Mouse (Mus musculus) adrenal gland (tissue): ENCODE measurements around the gene Gm28635.

Source experiments
- intact Hi-C: fragments of 180-260 bp; cut with DNase I; formaldehyde crosslinking; loops from one replicate; pipeline ENCODE4 v1.15.1; 2025
- long read RNA-seq, 2 experiments: library from polyadenylated mRNA; unstranded; transcript quantifications; one replicate each; pipeline ENCODE4 v2.0.0; 2020; ENCODE audit warnings: borderline replicate concordance in 1 of 2; ENCODE audit not compliant: insufficient replicate concordance in 1 of 2

Gm28635 gene
- long read RNA-seq, experiment 1, result 0 reads
- long read RNA-seq, experiment 2, partial matches to known transcripts, result 1 of 5 reads
- long read RNA-seq, experiment 2, other reads (novel, unspliced or antisense), result 4 of 5 reads

GRCm38 (mm10) chr2:84677968-84678880, at the start of gene Gm28635, which contains the start of gene Med19:
Gene Gm28635 (minus strand): TSS chr2:84678041.
Gene Med19 (plus strand): TSS chr2:84678402.
- intact Hi-C loops, result loop anchor here (5.0 kb wide), 1 partner anchor 34 kb away; no protein-coding TSS in a partner anchor

DNA sequence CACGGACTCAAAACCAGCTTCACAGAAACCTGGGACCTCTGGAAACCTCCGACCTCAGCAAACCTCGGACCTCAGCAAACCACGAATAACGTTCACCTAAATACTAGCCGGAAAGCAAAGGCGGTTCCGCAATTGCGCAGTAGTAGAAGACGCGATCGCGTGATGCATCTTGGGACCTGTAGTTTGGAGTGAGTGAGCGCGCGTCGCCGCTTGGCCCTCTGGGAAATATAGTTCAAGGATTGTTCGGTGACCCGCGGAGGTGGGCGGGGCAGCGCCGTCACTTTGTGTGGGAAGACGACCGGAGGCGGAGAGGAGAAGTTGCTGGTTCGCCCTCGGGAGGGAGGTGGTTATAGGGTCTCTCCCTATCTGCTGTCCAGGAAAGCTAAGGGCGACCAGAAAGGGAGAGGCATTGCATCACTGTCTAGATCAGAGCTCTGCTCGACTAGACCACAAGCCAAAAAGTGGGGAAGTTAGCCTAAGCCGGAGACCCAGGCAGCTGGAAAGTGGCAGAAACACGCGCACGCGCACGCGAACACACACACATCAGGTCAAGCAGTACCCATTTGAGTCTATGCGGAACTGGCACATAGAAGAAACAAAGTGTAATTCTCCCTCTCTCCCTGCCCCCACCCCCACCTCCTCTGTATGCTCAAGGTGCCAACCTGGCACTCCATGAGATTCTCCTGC, 49.5 kb upstream of the Gm28635 start, which contains the start of gene Clp1:
TSS of gene Clp1 (minus strand) at position 179 of the 687 bp plus-strand sequence.
- intact Hi-C loops, result no loop called here

- intact Hi-C loops, result no loop called here
Observed at GRCm38 (mm10) chr2:84726716-84727115, 48.9 kb upstream of the Gm28635 start.

DNA sequence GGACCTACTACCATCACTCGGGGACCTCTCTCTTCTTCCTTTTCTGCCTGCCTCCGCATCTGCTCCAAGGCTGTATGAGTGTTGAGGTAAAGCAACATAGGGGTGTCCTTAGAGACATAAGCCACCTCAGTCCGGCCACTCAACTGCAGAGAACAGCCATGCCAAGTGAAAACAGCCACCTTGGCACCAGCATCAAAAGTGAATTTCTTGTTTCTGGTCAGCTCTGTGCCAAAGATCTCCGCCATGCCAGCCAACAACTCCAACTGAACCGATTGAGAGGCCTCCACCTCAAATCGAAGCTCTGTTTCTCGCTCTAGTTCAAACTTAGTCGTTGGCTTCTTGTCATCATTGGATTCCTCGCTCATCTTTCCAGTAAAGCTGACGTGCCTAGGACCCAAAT, 47.9 kb upstream of the Gm28635 start:
- intact Hi-C loops, result no loop called here

DNA sequence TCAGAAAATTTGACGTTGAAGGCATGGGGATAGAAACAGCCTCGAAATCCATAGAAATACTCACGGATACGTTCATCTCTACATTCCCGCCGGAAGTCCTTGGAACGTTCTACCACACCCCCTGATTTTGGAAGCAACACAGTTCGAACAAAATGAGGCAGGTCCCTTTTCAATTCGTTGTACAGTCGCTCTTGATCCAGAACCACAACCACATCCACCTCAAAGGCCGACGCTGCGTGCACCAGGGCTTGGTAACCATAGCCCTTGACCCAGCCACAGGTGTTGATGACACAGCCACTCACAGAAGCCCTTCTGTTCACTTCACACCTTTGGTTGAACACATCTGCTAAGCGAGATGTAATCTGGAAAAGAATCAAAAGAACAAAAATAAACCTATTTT, 46.0 kb upstream of the Gm28635 start:
- intact Hi-C loops, result no loop called here

- intact Hi-C loops, result no loop called here
Observed at GRCm38 (mm10) chr2:84721182-84721581, 43.3 kb upstream of the Gm28635 start.

- intact Hi-C loops, result no loop called here
Observed at GRCm38 (mm10) chr2:84720718-84721117, 42.9 kb upstream of the Gm28635 start.

- intact Hi-C loops, result no loop called here
Observed at GRCm38 (mm10) chr2:84717357-84717756, 39.5 kb upstream of the Gm28635 start.

DNA sequence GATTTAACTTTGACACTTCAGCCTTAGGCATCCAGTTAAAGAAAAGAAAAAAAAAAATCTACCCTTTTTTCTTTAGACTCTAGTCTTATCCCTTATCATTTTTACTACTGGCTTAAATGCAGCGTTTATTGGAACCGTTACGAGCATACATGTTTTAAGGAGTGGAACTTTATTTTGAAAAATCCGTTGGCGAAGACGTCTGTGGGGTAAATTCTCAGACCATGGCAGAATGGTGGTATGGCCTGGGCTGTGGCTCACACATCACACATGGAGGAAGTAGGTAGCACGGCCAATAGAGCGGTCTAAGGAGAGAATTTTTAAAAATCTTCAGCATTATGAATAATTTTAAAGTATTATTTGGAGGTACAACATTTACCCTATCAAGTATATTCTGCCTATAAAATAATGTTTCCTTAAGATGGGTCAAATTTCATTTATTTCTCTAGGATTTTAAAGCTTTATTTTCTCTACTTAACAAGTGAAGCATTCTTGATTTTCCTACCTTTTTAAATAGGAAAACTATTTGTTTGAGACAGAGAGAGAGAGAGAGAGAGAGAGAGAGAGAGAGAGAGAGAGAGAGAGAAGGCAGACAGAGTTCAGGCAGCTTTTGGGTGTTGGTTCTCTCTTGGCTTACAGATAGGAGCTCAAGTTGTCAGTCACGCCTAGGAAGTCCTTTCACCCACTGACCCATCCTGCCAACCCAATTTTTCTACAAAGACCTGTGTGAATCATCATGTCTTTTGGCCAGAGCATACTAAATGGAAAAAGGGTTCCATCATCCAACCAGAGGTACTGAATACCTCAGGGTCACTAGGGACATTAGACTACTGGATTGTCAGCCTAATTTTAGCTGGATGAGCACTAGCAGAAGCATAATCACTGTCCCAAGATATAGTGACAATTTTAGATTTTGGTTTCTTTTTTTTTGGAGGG, 38.8 kb upstream of the Gm28635 start:
- intact Hi-C loops, result no loop called here

- intact Hi-C loops, result no loop called here
Observed at GRCm38 (mm10) chr2:84715562-84716361, 37.9 kb upstream of the Gm28635 start.

DNA sequence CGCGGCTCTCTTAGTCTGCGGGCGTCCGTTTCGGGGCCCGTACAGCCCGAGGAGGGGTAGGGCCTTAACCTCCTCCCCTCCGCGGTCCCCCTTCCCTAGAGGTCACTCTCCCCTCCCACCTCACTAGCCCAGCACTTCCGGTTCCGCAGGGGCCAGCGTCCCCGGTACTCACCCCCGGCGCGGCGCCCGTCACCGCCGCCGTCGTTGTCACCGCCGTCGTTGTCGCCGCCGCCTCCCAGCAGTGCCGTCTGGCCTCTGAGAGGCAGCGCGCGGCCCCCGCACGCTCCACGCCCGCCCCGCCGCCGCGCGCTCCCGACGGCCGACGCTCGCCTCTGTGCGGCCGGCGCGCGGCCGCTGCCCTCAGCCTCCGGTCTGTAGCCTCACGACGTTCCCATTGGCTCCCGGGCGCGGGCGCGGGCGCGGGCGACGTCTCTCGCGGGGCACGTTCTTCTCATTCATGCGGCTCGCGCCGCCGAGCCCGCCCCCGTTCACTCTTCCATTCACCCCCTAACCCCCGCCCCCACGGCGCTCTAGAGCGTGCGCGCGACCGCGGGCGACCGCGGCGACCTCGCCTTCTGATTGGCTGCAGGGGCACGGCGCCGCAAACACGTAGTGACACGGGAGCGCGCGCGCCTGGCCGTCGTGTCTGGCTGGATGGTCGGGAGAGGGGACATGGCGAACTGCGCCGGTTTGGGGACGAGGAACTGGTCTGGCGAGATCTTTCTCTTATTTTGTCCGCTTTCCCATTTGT, 37.1 kb upstream of the Gm28635 start, which contains the start of gene Zdhhc5:
TSS of gene Zdhhc5 (minus strand) at position 370 of the 751 bp plus-strand sequence.
- intact Hi-C loops, result loop anchor here (5.0 kb wide), 1 partner anchor 38 kb away; the partner anchor contains the start of genes Gm28635, Med19 and Tmx2

DNA sequence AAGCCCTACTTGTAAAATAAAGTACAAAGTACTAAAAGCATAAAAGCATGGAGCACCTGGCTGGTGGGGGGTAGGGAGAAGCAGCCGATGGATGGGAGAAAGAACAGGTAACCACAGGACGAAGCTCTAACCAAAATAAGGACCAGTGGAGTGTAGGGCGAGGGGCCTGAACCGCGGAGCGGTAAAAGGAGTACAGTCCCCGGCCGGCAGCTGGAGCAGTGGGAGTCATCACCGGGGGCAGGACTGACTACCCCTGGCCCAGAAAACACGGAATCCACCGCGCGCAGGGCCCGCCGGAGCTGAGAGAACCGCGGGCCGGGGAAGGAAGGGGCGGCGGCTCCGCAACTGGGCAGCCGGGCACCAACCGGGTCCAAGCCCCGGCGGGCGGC, 36.6 kb upstream of the Gm28635 start:
- intact Hi-C loops, result loop anchor here (5.0 kb wide), 1 partner anchor 37 kb away; the partner anchor contains the start of genes Gm28635, Med19 and Tmx2

- intact Hi-C loops, result loop anchor here (5.0 kb wide), 1 partner anchor 35 kb away; the partner anchor contains the start of genes Gm28635, Med19 and Tmx2
Observed at GRCm38 (mm10) chr2:84711898-84712297, 34.1 kb upstream of the Gm28635 start.

DNA sequence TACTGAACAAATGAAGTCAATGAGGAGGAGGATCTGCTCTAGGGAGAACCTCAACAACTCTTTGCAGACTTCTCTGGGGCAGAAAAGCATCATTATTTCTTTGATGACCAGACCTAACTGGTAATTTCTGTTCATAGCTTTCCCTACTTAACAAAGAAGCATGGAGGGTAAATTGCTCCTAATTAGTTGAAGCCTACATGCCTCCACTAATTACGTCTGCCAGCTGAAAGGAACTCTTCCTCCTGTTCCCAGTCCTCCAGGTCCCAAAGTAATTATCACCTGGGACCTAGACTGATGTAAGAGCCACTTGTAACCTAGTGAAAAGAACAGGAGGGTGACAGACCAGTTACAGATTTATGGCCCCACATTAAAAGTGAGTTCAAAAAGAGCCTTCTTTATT, 29.7 kb upstream of the Gm28635 start:
- intact Hi-C loops, result no loop called here

GRCm38 (mm10) chr2:84705295-84705694, 27.5 kb upstream of the Gm28635 start:
- intact Hi-C loops, result no loop called here

DNA sequence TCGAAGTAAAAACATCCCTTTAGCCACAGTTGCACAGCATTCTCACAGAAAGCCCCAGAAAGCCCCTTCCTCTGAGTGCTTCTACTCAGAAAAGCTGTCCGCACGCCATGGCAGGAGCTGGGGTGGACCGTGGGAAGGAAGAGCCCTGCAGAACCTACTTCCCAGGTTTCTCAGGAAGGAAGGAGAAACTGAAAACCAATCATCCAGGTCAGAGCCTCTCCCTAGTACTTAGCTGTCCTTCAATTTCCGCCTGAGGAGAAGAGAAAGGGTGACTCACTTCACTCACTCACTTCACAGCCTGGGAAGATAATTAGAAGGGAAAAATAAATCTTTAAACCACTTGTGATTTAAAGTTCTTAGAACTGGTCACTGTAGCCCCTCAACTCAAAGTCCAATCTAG, 26.5 kb upstream of the Gm28635 start:
- intact Hi-C loops, result no loop called here

DNA sequence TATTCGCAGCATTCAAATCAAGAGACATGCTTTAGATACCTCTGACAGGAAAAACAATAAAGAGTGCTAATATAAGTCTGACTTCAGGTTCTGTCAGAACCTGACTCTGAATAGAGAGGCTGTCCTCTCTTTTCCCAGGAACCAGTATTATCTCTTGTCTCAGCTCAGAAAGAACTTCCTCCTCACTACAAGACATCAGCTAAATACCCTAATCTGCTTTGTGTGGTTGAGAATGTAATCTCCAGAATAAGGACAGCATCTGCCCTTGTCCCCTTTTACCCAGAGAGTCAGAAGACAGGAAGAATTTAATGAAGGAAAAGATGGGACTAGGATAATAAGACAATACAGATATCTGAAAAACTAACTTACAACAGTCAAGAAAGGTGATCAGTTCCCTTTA, 25.7 kb upstream of the Gm28635 start:
- intact Hi-C loops, result no loop called here

DNA sequence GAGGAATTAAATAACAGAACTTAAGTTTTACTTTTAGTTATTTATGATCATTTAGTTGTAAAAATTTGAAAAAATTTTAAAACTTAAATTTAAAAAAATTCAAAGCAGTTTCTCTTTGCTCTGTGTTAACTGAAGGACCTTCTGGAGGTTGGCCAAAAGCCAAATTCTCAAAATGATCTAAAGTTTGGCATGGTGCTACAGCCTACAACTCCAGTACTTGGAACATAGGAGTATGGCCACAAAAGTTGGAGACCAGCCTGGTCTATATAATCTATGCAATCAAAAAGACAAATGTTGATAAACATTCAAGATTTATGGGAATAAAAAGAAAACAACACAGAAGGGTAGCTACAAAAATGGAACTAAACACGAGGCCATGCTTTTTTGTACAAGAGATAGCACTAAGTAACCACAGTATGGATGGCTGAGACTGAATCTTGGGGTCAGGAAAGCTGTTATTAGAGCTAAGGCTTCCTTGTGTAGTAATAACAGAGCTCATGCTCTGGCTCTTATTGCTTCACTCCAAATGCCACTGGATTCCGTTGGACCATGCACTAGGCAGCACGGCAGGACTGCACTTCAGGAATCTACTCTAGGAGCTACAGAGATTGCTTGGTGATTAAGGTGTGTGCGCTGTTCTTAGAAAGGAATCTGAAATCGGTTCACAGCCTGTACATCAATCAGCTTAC, 17.3 kb upstream of the Gm28635 start:
- intact Hi-C loops, result no loop called here
